Mouse (Mus musculus): ENCODE measurements around the gene Piwil1. TPM values are rescaled to one million over a fixed set of nuclear protein-coding genes. Genes with fewer than 3 reads are reported as not detected.

Gene Piwil1
- polyA plus RNA-seq, 1 experiment from 2014 or later: not detected

GRCm38 (mm10) chr5:128746261-128746660 is 43.9 kb downstream of the Piwil1 start:
- no peaks in the 10 kb centered on the region for H3K9me3 ChIP-seq (ENCODE audit: control insufficient read depth, low read length)
- no peak overlapping the region for H3K9ac ChIP-seq (ENCODE audit: low read depth, low read length)
- no peak overlapping the region for H3K4me2 ChIP-seq
- no peaks in the 10 kb centered on the region for H3K27me3 ChIP-seq (replicated peaks; ENCODE audit: control insufficient read depth, insufficient read depth, low read length)
- no peak for ATAC-seq (replicated peaks; ENCODE audit: low FRiP score)
- no peaks in the 10 kb centered on the region for H3K36me3 ChIP-seq (ENCODE audit: control insufficient read depth, insufficient read depth, low read length)
- no peak overlapping the region for H3K27ac ChIP-seq (ENCODE audit: low read depth, low read length)
- H3K4me3 ChIP-seq (ENCODE audit: low read depth, low read length): no peak overlapping the region
- DNase-seq (ENCODE audit: low spot score): no peak
- WGBS: 76% methylated on average over 8 of the region's 8 CpGs
- H3K4me1 ChIP-seq (replicated peaks; ENCODE audit: control insufficient read depth, insufficient read depth, low read length): no peaks in the 10 kb centered on the region

- H3K27me3 ChIP-seq (replicated peaks; ENCODE audit: control insufficient read depth, insufficient read depth, low read length): no peaks in the 10 kb centered on the region
- no peak overlapping the region for H3K9ac ChIP-seq (ENCODE audit: low read depth, low read length)
- H3K9me3 ChIP-seq (ENCODE audit: control insufficient read depth, low read length): no peaks in the 10 kb centered on the region
- no peak overlapping the region for H3K4me3 ChIP-seq (ENCODE audit: low read depth, low read length)
- no peak overlapping the region for H3K4me2 ChIP-seq
- WGBS: 34% methylated on average over 8 of the region's 8 CpGs
- DNase-seq (ENCODE audit: low spot score) (no peak), ATAC-seq (replicated peaks; ENCODE audit: low FRiP score) (no peak)
- no peaks in the 10 kb centered on the region for H3K36me3 ChIP-seq (ENCODE audit: control insufficient read depth, insufficient read depth, low read length)
- H3K4me1 ChIP-seq (replicated peaks; ENCODE audit: control insufficient read depth, insufficient read depth, low read length): no peaks in the 10 kb centered on the region
- H3K27ac ChIP-seq (ENCODE audit: low read depth, low read length): no peak overlapping the region
Observed at GRCm38 (mm10) chr5:128761118-128761517, 58.8 kb downstream of the Piwil1 start.

GRCm38 (mm10) chr5:128769026-128769631 is 66.8 kb downstream of the Piwil1 start:
- Histone ChIP-seq H3K4me1 (replicated peaks; ENCODE audit: control insufficient read depth, insufficient read depth, low read length) (no peaks in the 10 kb centered on the region), H3K27me3 (replicated peaks; ENCODE audit: control insufficient read depth, insufficient read depth, low read length) (no peaks in the 10 kb centered on the region), H3K4me2 (peak overlapping the region; percentile 13; the same call in 1 of the 2 replicates), H3K9ac (ENCODE audit: low read depth, low read length) (no peak overlapping the region), H3K4me3 (ENCODE audit: low read depth, low read length) (no peak overlapping the region), H3K9me3 (ENCODE audit: control insufficient read depth, low read length) (peaks cover 2% of the 10 kb centered on the region; the same call in 1 of the 2 replicates), H3K36me3 (ENCODE audit: control insufficient read depth, insufficient read depth, low read length) (no peaks in the 10 kb centered on the region), H3K27ac (ENCODE audit: low read depth, low read length) (no peak overlapping the region)
- WGBS: 18% methylated on average over 10 of the region's 10 CpGs
- DNase-seq (ENCODE audit: low spot score) (no peak), ATAC-seq (replicated peaks; ENCODE audit: low FRiP score) (peak; percentile 41; the same call in 1 of the 2 replicates)

GRCm38 (mm10) chr5:128776386-128776785 is 74.1 kb downstream of the Piwil1 start:
- no peak overlapping the region for H3K9ac ChIP-seq (ENCODE audit: low read depth, low read length)
- ATAC-seq (replicated peaks; ENCODE audit: low FRiP score): no peak
- DNase-seq (ENCODE audit: low spot score): no peak
- no peak overlapping the region for H3K27ac ChIP-seq (ENCODE audit: low read depth, low read length)
- H3K36me3 ChIP-seq (ENCODE audit: control insufficient read depth, insufficient read depth, low read length): no peaks in the 10 kb centered on the region
- no peak overlapping the region for H3K4me3 ChIP-seq (ENCODE audit: low read depth, low read length)
- no peaks in the 10 kb centered on the region for H3K27me3 ChIP-seq (replicated peaks; ENCODE audit: control insufficient read depth, insufficient read depth, low read length)
- H3K9me3 ChIP-seq (ENCODE audit: control insufficient read depth, low read length): peaks cover 2% of the 10 kb centered on the region; the same call in 1 of the 2 replicates
- 67% methylated on average over 2 of the region's 2 CpGs for WGBS
- H3K4me1 ChIP-seq (replicated peaks; ENCODE audit: control insufficient read depth, insufficient read depth, low read length): no peaks in the 10 kb centered on the region
- no peak overlapping the region for H3K4me2 ChIP-seq

- ATAC-seq (replicated peaks; ENCODE audit: low FRiP score) (no peak), DNase-seq (ENCODE audit: low spot score) (no peak)
- 67% methylated on average over 22 of the region's 22 CpGs for WGBS
- H3K9me3 ChIP-seq (ENCODE audit: control insufficient read depth, low read length): no peaks in the 10 kb centered on the region
- H3K27ac ChIP-seq (ENCODE audit: low read depth, low read length): no peak overlapping the region
- H3K4me2 ChIP-seq: no peak overlapping the region
- no peaks in the 10 kb centered on the region for H3K27me3 ChIP-seq (replicated peaks; ENCODE audit: control insufficient read depth, insufficient read depth, low read length)
- H3K4me1 ChIP-seq (replicated peaks; ENCODE audit: control insufficient read depth, insufficient read depth, low read length): no peaks in the 10 kb centered on the region
- no peaks in the 10 kb centered on the region for H3K36me3 ChIP-seq (ENCODE audit: control insufficient read depth, insufficient read depth, low read length)
- no peak overlapping the region for H3K4me3 ChIP-seq (ENCODE audit: low read depth, low read length)
- H3K9ac ChIP-seq (ENCODE audit: low read depth, low read length): no peak overlapping the region
Observed at GRCm38 (mm10) chr5:128781621-128782020, 79.3 kb downstream of the Piwil1 start.

- Histone ChIP-seq H3K9me3 (ENCODE audit: control insufficient read depth, low read length) (no peaks in the 10 kb centered on the region), H3K27me3 (replicated peaks; ENCODE audit: control insufficient read depth, insufficient read depth, low read length) (no peaks in the 10 kb centered on the region), H3K27ac (ENCODE audit: low read depth, low read length) (no peak overlapping the region), H3K36me3 (ENCODE audit: control insufficient read depth, insufficient read depth, low read length) (no peaks in the 10 kb centered on the region), H3K9ac (ENCODE audit: low read depth, low read length) (no peak overlapping the region), H3K4me2 (no peak overlapping the region), H3K4me3 (ENCODE audit: low read depth, low read length) (no peak overlapping the region), H3K4me1 (replicated peaks; ENCODE audit: control insufficient read depth, insufficient read depth, low read length) (no peaks in the 10 kb centered on the region)
- DNase-seq (ENCODE audit: low spot score) (no peak), ATAC-seq (replicated peaks; ENCODE audit: low FRiP score) (no peak)
- 87% methylated on average over 5 of the region's 5 CpGs for WGBS
Observed at GRCm38 (mm10) chr5:128800592-128800991, 98.3 kb downstream of the Piwil1 start.

Other genes starting within 250 kb of the Piwil1 start
- 0.44 TPM in 2 replicates for gene Fzd10, start 101.7 kb upstream of the Piwil1 start, polyA plus RNA-seq (2014; fragmentation: Nextera tagmentation; extraction: Ambion mirVana)

Data from liver, embryonic 11.5 days (tissue).